Mouse (Mus musculus) urinary bladder, postnatal 36 days (tissue): ENCODE measurements around the gene Vmn2r35.
"Not testable (repeated sequence)": the region's sequence is repeated elsewhere in the genome, so short reads cannot be mapped to it uniquely, and the experiment has no call there.

ENCODE experiments used
- DNase-seq, 2 experiments: peaks; one replicate each; pipeline ENCODE4 v3.0.0; 2022; ENCODE audit warnings: low spot score in 2 of 2, mixed read lengths in 1 of 2

Gene Vmn2r35

GRCm38 (mm10) chr7:7819767-7820166, at the start of gene Vmn2r35:
Gene Vmn2r35 (minus strand): TSS chr7:7819867.
- DNase-seq, result not testable (repeated sequence)

- DNase-seq, result not testable (repeated sequence)
These were observed 25.5 kb downstream of the Vmn2r35 start for GRCm38 (mm10) chr7:7794196-7794595.
